Mouse (Mus musculus): ENCODE results near the gene Lysmd3.

DNA sequence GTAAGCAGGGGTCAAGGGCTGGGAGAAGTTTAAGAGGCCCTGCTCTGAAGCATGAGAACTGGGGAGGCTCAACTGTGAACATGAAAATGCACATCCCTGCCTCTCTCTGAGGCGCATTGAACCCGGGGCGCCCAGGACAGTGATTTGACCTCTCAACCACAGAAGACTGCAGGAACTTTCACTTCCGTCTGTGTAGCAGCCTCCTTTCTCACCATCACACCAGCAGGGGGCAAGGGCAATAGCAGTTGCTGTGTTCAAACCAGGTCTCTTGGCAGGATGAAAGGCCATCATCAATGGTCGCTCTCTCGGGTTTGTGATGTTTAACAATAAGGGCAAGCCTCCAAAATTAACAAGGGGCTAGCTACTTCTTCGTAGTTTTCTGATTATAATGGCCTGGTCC lies 45.7 kb downstream of the Lysmd3 start:
- no peak for TF ChIP-seq CTCF (IDR thresholded peaks at IDR 0.05; ENCODE audit: low read depth)
- TF ChIP-seq EP300 (optimal IDR thresholded peaks at IDR 0.05) = no peak
